Mouse (Mus musculus) testis, adult 2 months (tissue): ENCODE measurements around the gene Gm28053.

Source experiments
- CTCF ChIP-seq: fragments of 200-500 bp; IDR thresholded peaks from 2 replicates; pipeline ENCODE4 v1.5.1; 2012; ENCODE audit warnings: low read depth, mild to moderate bottlenecking, inconsistent platforms, low read length, moderate library complexity; ENCODE audit not compliant: control insufficient read depth, insufficient read depth, insufficient replicate concordance
- POLR2A ChIP-seq: fragments of 200-500 bp; IDR thresholded peaks from 2 replicates; pipeline ENCODE4 v1.6.1; 2012; ENCODE audit warnings: low read depth, mild to moderate bottlenecking, inconsistent platforms, low read length, moderate library complexity; ENCODE audit not compliant: control insufficient read depth

GRCm38 (mm10) chr6:48689320-48689719 is 29.1 kb upstream of the Gm28053 start:
- no peak for TF ChIP-seq POLR2A
- TF ChIP-seq CTCF = no peak
